Mouse (Mus musculus): Measurements from ENCODE around the gene Med21. TPM values are rescaled to one million over a fixed set of nuclear protein-coding genes. Genes with fewer than 3 reads are reported as not detected.
A peak's percentile ranks its signal among the peaks of the same experiment; 100 is the strongest.

Med21 gene
- total RNA-seq (2021), result 10 to 100 TPM; 64.9 to 68.6 TPM
- long read RNA-seq, experiment 1, transcript Med21-201 (4 exons, 814 nt), result major isoform, 58 of 62 reads
- long read RNA-seq, experiment 1, partial matches to known transcripts, result 0 of 62 reads
- long read RNA-seq, experiment 1, other reads (novel, unspliced or antisense), result 2 of 62 reads
- long read RNA-seq, experiment 2, transcript Med21-201 (4 exons, 814 nt), result major isoform, 32 of 32 reads
- long read RNA-seq, experiment 2, partial matches to known transcripts, result 0 of 32 reads
- long read RNA-seq, experiment 2, other reads (novel, unspliced or antisense), result 0 of 32 reads

GRCm38 (mm10) chr6:146642276-146643183 lies at the start of gene Med21, which contains the start of gene Tm7sf3:
TSS of gene Med21 (plus strand) at chr6:146642547.
TSS of gene Tm7sf3 (minus strand) at chr6:146642824.
- peak; percentile 99 to 100 for DNase-seq

GRCm38 (mm10) chr6:146602601-146603000 lies 39.7 kb upstream of the Med21 start:
- DNase-seq, result peak; percentile 62 to 66

GRCm38 (mm10) chr6:146603651-146604050 lies 38.7 kb upstream of the Med21 start:
- DNase-seq, result peak; percentile 15 to 38

- DNase-seq, result no peak
Observed at GRCm38 (mm10) chr6:146611385-146611784, 31.0 kb upstream of the Med21 start.

- no peak for DNase-seq
Observed at GRCm38 (mm10) chr6:146611897-146612296, 30.4 kb upstream of the Med21 start.

GRCm38 (mm10) chr6:146612736-146613135 lies 29.6 kb upstream of the Med21 start:
- DNase-seq, result peak in 1 of 2 experiments; percentile 40

- no peak for DNase-seq
Observed at GRCm38 (mm10) chr6:146613907-146614306, 28.4 kb upstream of the Med21 start.

- no peak for DNase-seq
Observed at GRCm38 (mm10) chr6:146614541-146614940, 27.8 kb upstream of the Med21 start.

- DNase-seq, result no peak
Observed at GRCm38 (mm10) chr6:146615891-146616290, 26.5 kb upstream of the Med21 start.

- DNase-seq, result no peak
Observed at GRCm38 (mm10) chr6:146616670-146617069, 25.7 kb upstream of the Med21 start.

GRCm38 (mm10) chr6:146628123-146628522 lies 14.2 kb upstream of the Med21 start:
- no peak for DNase-seq

GRCm38 (mm10) chr6:146629781-146630756 lies 12.3 kb upstream of the Med21 start:
- no peak for DNase-seq

- peak; percentile 75 to 80 for DNase-seq
Observed at GRCm38 (mm10) chr6:146630961-146631360, 11.4 kb upstream of the Med21 start.

- DNase-seq, result no peak
Observed at GRCm38 (mm10) chr6:146631847-146632246, 10.5 kb upstream of the Med21 start.

- no peak for DNase-seq
Observed at GRCm38 (mm10) chr6:146632403-146632802, 9.9 kb upstream of the Med21 start.

GRCm38 (mm10) chr6:146633097-146633496 lies 9.2 kb upstream of the Med21 start:
- DNase-seq, result no peak

GRCm38 (mm10) chr6:146633629-146634014 lies 8.7 kb upstream of the Med21 start:
- peak in 1 of 2 experiments; percentile 47 for DNase-seq

GRCm38 (mm10) chr6:146634015-146634722 lies 8.2 kb upstream of the Med21 start:
- DNase-seq, result peak; percentile 83 to 92

GRCm38 (mm10) chr6:146634759-146635606 lies 7.4 kb upstream of the Med21 start:
- DNase-seq, result no peak

GRCm38 (mm10) chr6:146636482-146636881 lies 5.9 kb upstream of the Med21 start:
- no peak for DNase-seq

Measured in adrenal gland, postnatal 36 days (tissue).